Mouse (Mus musculus) cerebellum, adult 2 months (tissue): ENCODE data around the gene Speer4e.
"Not testable (repeated sequence)": the region's sequence is repeated elsewhere in the genome, so short reads cannot be mapped to it uniquely, and the experiment has no call there.

Experiments used
- CTCF ChIP-seq: fragments of 200-500 bp; IDR thresholded peaks from 2 replicates; pipeline ENCODE4 v1.5.1; 2011; ENCODE audit warnings: low read depth, mild to moderate bottlenecking, control low read depth, low read length, moderate library complexity, borderline replicate concordance; ENCODE audit not compliant: insufficient read depth
- POLR2A ChIP-seq: fragments of 200-500 bp; IDR thresholded peaks from 2 replicates; pipeline ENCODE4 v1.6.1; 2011; ENCODE audit warnings: low read length, control low read depth, borderline replicate concordance; ENCODE audit not compliant: insufficient read depth

DNA sequence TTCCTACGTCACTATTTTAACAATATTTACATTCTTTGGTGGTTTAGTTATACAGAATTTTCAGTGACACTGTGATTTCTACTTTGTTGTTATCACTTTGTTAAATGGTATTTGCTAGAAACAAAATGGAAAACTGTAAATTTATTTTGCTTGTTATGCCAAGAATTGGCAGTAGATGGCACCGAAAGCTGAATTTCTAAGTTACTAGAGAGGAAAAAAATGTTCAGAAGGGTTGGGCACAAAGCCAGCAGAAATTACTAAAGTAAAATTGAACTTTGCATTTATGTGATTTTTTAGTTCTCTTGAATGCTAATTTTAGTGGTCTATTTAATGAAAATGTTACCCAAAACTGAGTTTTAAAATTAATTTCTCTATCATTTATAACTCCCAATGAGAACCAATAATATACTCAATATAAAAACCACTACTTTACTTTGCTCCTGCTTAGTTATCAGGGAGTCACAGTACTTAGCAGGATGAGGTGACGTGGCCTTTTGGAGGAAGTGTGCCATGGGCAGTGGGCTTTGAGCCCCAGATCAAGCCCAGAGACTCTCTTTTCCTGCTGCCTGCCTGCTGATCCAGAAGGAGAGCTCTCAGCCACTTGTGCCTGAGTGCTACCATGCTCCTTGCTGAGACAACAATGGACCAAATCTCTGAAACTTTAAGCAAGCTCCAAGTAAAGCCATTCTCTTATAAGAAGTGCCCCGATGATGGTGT is 9.4 kb upstream of the Speer4e start:
- not testable (repeated sequence) for TF ChIP-seq POLR2A, CTCF
